Mouse (Mus musculus) forebrain, embryonic 13.5 days (tissue): ENCODE results near the gene Etfa. TPM values are rescaled to one million over a fixed set of nuclear protein-coding genes. Genes with fewer than 3 reads are reported as not detected.

ENCODE experiments used
- ATAC-seq: fragments of 200-750 bp; cut with Nextera tagmentation; 2 replicates; pipeline ENCODE4 v1.8.0; 2017
- H3K27ac ChIP-seq: fragments of 300-500 bp; sonication (generic); 2 replicates; pipeline ENCODE4 v1.5.1; 2015; ENCODE audit warnings: inconsistent platforms, mild to moderate bottlenecking, moderate library complexity
- H3K27me3 ChIP-seq: fragments of 300-500 bp; sonication (generic); 2 replicates; pipeline ENCODE4 v1.6.1; 2015; ENCODE audit warnings: mild to moderate bottlenecking, inconsistent platforms
- H3K36me3 ChIP-seq: fragments of 300-500 bp; sonication (generic); 2 replicates; pipeline ENCODE4 v1.6.1; 2015; ENCODE audit warnings: mild to moderate bottlenecking, inconsistent platforms; ENCODE audit not compliant: poor library complexity, severe bottlenecking
- H3K4me1 ChIP-seq: fragments of 300-500 bp; sonication (generic); 2 replicates; pipeline ENCODE4 v1.6.1; 2015; ENCODE audit warnings: inconsistent platforms
- H3K4me2 ChIP-seq: fragments of 300-500 bp; sonication (generic); 2 replicates; pipeline ENCODE4 v1.6.1; 2015; ENCODE audit warnings: inconsistent platforms, mild to moderate bottlenecking, moderate library complexity
- H3K4me3 ChIP-seq: fragments of 300-500 bp; sonication (generic); 2 replicates; pipeline ENCODE4 v1.5.1; 2015; ENCODE audit warnings: mild to moderate bottlenecking, inconsistent platforms
- H3K9ac ChIP-seq: fragments of 300-500 bp; sonication (generic); 2 replicates; pipeline ENCODE4 v1.6.1; 2015; ENCODE audit warnings: mild to moderate bottlenecking, inconsistent platforms
- H3K9me3 ChIP-seq: fragments of 300-500 bp; sonication (generic); replicated peaks from 2 replicates; pipeline ENCODE4 v1.6.1; 2016; ENCODE audit warnings: inconsistent platforms
- WGBS: fragments of 180-500 bp; shearing (Covaris S2); methylation state at CpG from one replicate; pipeline ENCODE4 v1.1.7; 2015; 5-methylcytosine and 5-hydroxymethylcytosine counted together
- polyA plus RNA-seq: library from polyadenylated mRNA; unstranded; fragments of >200 nt; fragmentation: Nextera tagmentation; extraction: Ambion mirVana; gene quantifications from 2 replicates; pipeline ENCODE4 v1.2.1, GENCODE M21; 2015

Etfa gene
- polyA plus RNA-seq, 1 experiment from 2014 or later, result 129 TPM

DNA sequence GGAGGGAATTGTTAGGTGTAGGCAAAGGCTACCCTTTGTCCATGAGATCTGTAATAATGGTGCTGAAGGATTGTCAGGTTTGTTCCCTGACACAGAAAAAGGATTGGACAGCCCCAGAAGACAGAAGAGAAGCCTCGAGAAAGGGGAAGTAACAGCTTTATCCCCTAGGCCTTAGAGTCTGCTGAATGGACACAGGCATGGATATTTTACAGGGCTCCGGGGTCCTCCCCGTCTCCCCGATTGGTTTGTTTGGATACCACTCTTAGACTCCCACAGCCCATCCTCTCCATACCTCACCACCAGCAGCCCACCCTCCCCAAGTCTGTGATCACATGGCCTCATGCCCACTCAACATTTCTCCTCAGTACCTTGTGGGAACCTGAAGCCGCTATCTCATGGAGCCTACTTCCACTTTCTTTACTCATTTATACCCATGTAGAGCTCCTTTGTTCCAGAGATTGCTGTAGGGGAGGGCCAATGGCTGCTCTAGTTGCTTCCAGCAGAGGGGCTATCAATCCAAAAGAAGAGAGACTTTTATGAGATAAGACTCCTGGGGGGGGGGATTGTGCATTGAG lies 72.8 kb downstream of the Etfa start:
- no peak overlapping the region for H3K9ac ChIP-seq
- 93% methylated on average over 5 of the region's 5 CpGs for WGBS
- no peak overlapping the region for H3K4me2 ChIP-seq
- ATAC-seq, result no peak
- H3K9me3 ChIP-seq, result no peaks in the 10 kb centered on the region
- H3K27me3 ChIP-seq, result no peaks in the 10 kb centered on the region
- no peaks in the 10 kb centered on the region for H3K36me3 ChIP-seq
- no peaks in the 10 kb centered on the region for H3K4me1 ChIP-seq
- H3K4me3 ChIP-seq, result no peak overlapping the region
- no peak overlapping the region for H3K27ac ChIP-seq

GRCm38 (mm10) chr9:55438433-55438832 lies 73.6 kb downstream of the Etfa start:
- 81% methylated on average over 3 of the region's 3 CpGs for WGBS
- Histone ChIP-seq H3K27me3 (no peaks in the 10 kb centered on the region), H3K36me3 (no peaks in the 10 kb centered on the region), H3K4me3 (no peak overlapping the region), H3K4me2 (no peak overlapping the region), H3K27ac (no peak overlapping the region), H3K4me1 (no peaks in the 10 kb centered on the region), H3K9me3 (no peaks in the 10 kb centered on the region), H3K9ac (no peak overlapping the region)
- ATAC-seq, result no peak

DNA sequence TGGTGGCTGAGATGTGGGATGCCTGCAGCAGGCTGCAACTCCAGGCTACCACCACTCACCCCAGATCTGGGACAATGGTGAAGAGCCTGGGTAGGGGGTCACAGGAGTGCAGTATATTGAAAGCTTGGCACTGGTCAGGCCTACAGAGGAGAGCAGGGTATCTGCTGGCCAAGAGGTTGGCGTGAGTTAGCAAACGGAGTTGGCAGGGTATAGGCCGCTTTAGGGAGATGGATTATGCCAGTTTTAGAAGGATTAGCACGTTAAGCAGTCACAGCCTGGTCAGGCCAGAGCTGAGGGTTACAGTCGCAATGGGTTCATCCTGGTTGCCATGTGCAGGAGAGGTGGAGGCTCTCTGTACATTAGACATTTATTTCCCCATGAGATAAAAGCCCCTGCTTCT lies 78.2 kb downstream of the Etfa start:
- no peaks in the 10 kb centered on the region for H3K27me3 ChIP-seq

GRCm38 (mm10) chr9:55432306-55433289 lies 79.4 kb downstream of the Etfa start:
- H3K36me3 ChIP-seq, result no peaks in the 10 kb centered on the region
- peaks cover 5% of the 10 kb centered on the region; the same call in 1 of the 2 replicates for H3K4me1 ChIP-seq
- no peak overlapping the region for H3K4me2 ChIP-seq
- 74% methylated on average over 14 of the region's 14 CpGs for WGBS
- no peak overlapping the region for H3K27ac ChIP-seq
- no peak for ATAC-seq
- no peak overlapping the region for H3K9ac ChIP-seq
- H3K27me3 ChIP-seq, result no peaks in the 10 kb centered on the region
- no peak overlapping the region for H3K4me3 ChIP-seq
- H3K9me3 ChIP-seq, result no peaks in the 10 kb centered on the region

More for the DNA sequence above, 78.2 kb downstream of the Etfa start:
- Histone ChIP-seq H3K4me3 (no peak overlapping the region), H3K27ac (no peak overlapping the region), H3K4me2 (no peak overlapping the region), H3K36me3 (no peaks in the 10 kb centered on the region), H3K9me3 (no peaks in the 10 kb centered on the region), H3K9ac (no peak overlapping the region), H3K4me1 (peaks cover 5% of the 10 kb centered on the region; the same call in 1 of the 2 replicates)
- no peak for ATAC-seq
- 89% methylated on average over 5 of the region's 5 CpGs for WGBS

DNA sequence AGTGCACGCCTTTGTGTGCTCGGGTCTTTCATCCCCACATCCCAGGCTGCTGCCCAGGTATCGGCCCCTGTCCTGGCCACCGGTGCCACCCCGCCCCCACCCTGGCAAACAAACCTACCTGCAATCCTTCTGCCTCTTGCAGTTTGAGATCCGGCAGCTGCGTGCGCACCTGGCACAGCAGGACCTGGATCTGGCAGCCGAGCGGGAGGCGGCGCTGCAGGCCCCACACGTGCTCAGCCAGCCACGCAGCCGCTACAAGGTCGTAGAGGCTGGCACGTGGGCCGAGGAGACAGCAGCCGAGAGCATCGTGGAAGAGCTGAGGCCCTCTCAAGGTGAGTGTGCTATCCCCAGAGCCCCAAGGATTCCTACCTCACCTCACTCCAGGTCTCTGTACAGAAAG lies 81.9 kb downstream of the Etfa start:
- no peaks in the 10 kb centered on the region for H3K27me3 ChIP-seq
- no peak overlapping the region for H3K4me3 ChIP-seq
- 27% methylated on average over 20 of the region's 20 CpGs for WGBS
- H3K9ac ChIP-seq, result no peak overlapping the region; the same call in 1 of the 2 replicates
- H3K27ac ChIP-seq, result no peak overlapping the region
- ATAC-seq, result peak; percentile 37; the same call in 1 of the 2 replicates
- no peaks in the 10 kb centered on the region for H3K9me3 ChIP-seq
- peaks cover 5% of the 10 kb centered on the region; the same call in 1 of the 2 replicates for H3K4me1 ChIP-seq
- H3K36me3 ChIP-seq, result no peaks in the 10 kb centered on the region
- H3K4me2 ChIP-seq, result peak overlapping the region; percentile 27

DNA sequence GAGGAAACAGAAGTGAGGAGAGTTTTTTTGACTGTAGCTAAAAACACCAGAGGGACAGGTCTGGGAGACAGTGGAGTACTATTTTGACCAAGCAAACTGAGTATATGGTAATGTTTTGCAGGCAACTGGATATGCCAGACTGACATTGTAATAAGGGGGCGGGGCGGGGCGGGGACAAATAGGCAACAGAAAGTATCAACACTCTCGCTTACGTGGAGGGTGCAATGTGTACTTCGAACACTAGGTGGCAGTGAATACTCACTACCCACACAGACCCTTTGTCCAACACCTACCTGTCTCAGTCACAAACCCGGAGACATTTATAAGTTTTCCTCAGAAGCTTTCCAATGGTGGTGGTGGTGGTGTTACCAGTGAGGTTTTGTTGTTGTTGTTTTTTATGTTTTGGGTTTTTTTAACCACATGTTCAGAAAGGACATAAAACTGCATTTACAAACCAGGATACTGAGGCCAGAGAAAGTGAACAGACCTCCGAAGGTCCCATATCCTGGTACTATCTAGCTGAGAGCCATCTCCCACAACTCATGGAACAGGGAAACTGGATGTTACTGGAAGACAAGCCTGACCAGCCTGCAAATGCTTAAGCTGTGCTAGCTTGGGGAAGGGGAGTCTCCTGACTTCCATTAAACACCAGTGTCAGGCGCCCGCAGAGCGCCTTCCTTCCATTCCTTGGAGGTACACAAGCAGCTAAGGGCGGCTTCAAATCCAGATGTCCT lies 82.6 kb downstream of the Etfa start:
- Histone ChIP-seq H3K27me3 (no peaks in the 10 kb centered on the region), H3K36me3 (no peaks in the 10 kb centered on the region), H3K4me2 (0 out of 2 replicates have a peak overlapping the region, but pooled peaks have one; percentile 27), H3K4me1 (peaks cover 5% of the 10 kb centered on the region; the same call in 1 of the 2 replicates), H3K9me3 (no peaks in the 10 kb centered on the region), H3K27ac (no peak overlapping the region), H3K4me3 (no peak overlapping the region), H3K9ac (no peak overlapping the region)
- peak; percentile 83 for ATAC-seq
- WGBS, result 33% methylated on average over 12 of the region's 12 CpGs

DNA sequence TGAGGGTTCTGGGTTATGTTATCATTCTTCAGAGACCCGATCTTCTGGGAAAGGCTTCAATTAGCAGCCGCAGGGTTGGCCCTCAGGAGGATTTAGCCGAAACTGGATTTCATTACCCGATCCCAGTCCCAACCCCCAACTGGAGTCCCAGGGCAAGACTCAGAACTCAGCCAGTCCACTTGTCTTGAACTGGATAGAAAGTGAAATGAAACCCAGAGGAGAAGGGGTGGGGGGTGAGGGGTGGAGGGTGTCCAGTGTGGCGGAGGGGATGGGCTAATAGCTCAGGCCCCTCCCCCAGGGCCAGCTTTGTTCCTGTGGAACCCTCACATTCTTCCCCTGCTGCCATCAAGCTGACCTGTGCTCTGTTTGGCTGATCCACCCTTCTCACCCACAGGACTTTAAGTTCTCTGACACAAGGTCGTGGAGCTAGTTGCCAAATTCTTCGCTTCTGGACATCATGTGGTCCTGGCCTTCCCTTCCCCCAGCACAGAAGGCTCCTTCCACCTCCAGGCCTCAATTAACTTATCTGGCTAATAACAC lies 86.7 kb downstream of the Etfa start:
- Histone ChIP-seq H3K36me3 (no peaks in the 10 kb centered on the region), H3K4me2 (no peak overlapping the region), H3K9ac (no peak overlapping the region), H3K4me1 (peaks cover 5% of the 10 kb centered on the region; the same call in 1 of the 2 replicates), H3K27me3 (no peaks in the 10 kb centered on the region), H3K9me3 (peaks cover 8% of the 10 kb centered on the region; the same call in 1 of the 2 replicates), H3K27ac (no peak overlapping the region), H3K4me3 (no peak overlapping the region)
- 64% methylated on average over 7 of the region's 7 CpGs for WGBS
- no peak for ATAC-seq

GRCm38 (mm10) chr9:55423451-55424424 lies 88.3 kb downstream of the Etfa start:
- WGBS, result 62% methylated on average over 14 of the region's 14 CpGs
- ATAC-seq, result no peak
- Histone ChIP-seq H3K4me1 (no peaks in the 10 kb centered on the region), H3K4me3 (no peak overlapping the region), H3K9me3 (peaks cover 8% of the 10 kb centered on the region; the same call in 1 of the 2 replicates), H3K27me3 (no peaks in the 10 kb centered on the region), H3K27ac (no peak overlapping the region), H3K36me3 (no peaks in the 10 kb centered on the region), H3K4me2 (no peak overlapping the region), H3K9ac (no peak overlapping the region)

GRCm38 (mm10) chr9:55421786-55422185 lies 90.3 kb downstream of the Etfa start:
- no peak overlapping the region for H3K4me3 ChIP-seq
- no peak overlapping the region for H3K4me2 ChIP-seq
- H3K4me1 ChIP-seq, result no peaks in the 10 kb centered on the region
- no peaks in the 10 kb centered on the region for H3K36me3 ChIP-seq
- H3K27me3 ChIP-seq, result no peaks in the 10 kb centered on the region
- WGBS, result 93% methylated on average over 3 of the region's 3 CpGs
- no peak for ATAC-seq
- H3K27ac ChIP-seq, result no peak overlapping the region
- peaks cover 8% of the 10 kb centered on the region; the same call in 1 of the 2 replicates for H3K9me3 ChIP-seq
- no peak overlapping the region for H3K9ac ChIP-seq

DNA sequence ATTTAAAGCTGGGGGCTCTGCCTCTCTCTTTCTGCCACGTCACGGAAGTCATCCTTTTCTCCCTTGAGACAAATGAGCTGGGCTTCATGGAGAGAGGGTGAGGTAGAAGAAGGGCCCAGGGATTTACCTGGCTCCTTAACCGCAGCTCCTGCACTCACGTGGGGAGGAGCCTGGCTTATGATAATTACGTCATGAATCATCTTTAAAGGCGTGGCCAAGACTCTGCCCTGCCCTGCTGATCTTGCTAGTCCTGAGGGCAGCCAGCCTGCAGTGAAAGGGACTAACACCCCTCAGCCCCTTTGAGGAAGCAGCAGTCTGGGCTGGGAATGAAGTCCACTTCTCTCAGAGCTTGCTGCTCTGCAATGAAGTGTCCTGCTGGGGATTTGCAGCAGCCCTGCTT lies 100.9 kb downstream of the Etfa start:
- H3K4me2 ChIP-seq, result no peak overlapping the region
- WGBS, result 42% methylated on average over 6 of the region's 6 CpGs
- H3K27me3 ChIP-seq, result no peaks in the 10 kb centered on the region
- peaks cover 6% of the 10 kb centered on the region; the same call in 1 of the 2 replicates for H3K4me1 ChIP-seq
- no peaks in the 10 kb centered on the region for H3K36me3 ChIP-seq
- H3K27ac ChIP-seq, result no peak overlapping the region
- no peaks in the 10 kb centered on the region for H3K9me3 ChIP-seq
- ATAC-seq, result no peak
- no peak overlapping the region for H3K9ac ChIP-seq
- H3K4me3 ChIP-seq, result no peak overlapping the region

GRCm38 (mm10) chr9:55410430-55410829 lies 101.6 kb downstream of the Etfa start:
- no peak overlapping the region for H3K4me2 ChIP-seq
- ATAC-seq, result no peak
- whole genome bisulfite sequencing, result 69% methylated on average over 6 of the region's 6 CpGs
- no peaks in the 10 kb centered on the region for H3K36me3 ChIP-seq
- no peak overlapping the region for H3K9ac ChIP-seq
- H3K27ac ChIP-seq, result no peak overlapping the region
- no peaks in the 10 kb centered on the region for H3K27me3 ChIP-seq
- H3K9me3 ChIP-seq, result no peaks in the 10 kb centered on the region
- H3K4me1 ChIP-seq, result peaks cover 6% of the 10 kb centered on the region; the same call in 1 of the 2 replicates
- H3K4me3 ChIP-seq, result no peak overlapping the region
